Mouse (Mus musculus): ENCODE measurements around the gene Abi1. TPM values are rescaled to one million over a fixed set of nuclear protein-coding genes. Genes with fewer than 3 reads are reported as not detected.
A peak's percentile ranks its signal among the peaks of the same experiment; 100 is the strongest.

Gene Abi1
- total and polyA plus RNA-seq, 3 experiments, result 31.9 to 69.8 TPM; not detected in 1

- TF ChIP-seq TCF12 (IDR thresholded peaks at IDR 0.05; ENCODE audit: low read depth, low read length) (0 out of 2 replicates have a peak, but pooled peaks have one; percentile 42), SMC3 (IDR thresholded peaks at IDR 0.05; ENCODE audit: low read depth, low read length) (peak; percentile 3; the same call in 1 of the 2 replicates), USF1 (IDR thresholded peaks at IDR 0.05; ENCODE audit: low read depth, low read length) (peak; percentile 15; the same call in 1 of the 2 replicates), GATA1 (IDR thresholded peaks at IDR 0.05; ENCODE audit: low read depth, low read length) (no peak; the same call in 1 of the 2 replicates), TBP (IDR thresholded peaks at IDR 0.05; ENCODE audit: low read depth, low read length) (peak; percentile 96)
Measured at GRCm38 (mm10) chr2:22895282-22896273, 144.5 kb downstream of the Abi1 start, which contains the start of gene Pdss1 (continued).

GRCm38 (mm10) chr2:22894932-22895281 lies 145.1 kb downstream of the Abi1 start:
- TF ChIP-seq TCF12 (IDR thresholded peaks at IDR 0.05; ENCODE audit: low read depth, low read length) (no peak), KAT2A (conservative IDR thresholded peaks at IDR 0.05; ENCODE audit: low read depth, low read length) (no peak), ETS1 (IDR thresholded peaks at IDR 0.05; ENCODE audit: low read depth, low read length) (no peak), EP300 (IDR thresholded peaks at IDR 0.05; ENCODE audit: low read depth in 1 of 2, low read length in 2 of 2) (peak in 1 of 2 experiments; percentile 51; a peak in 2 of 4 replicates), RCOR1 (IDR thresholded peaks at IDR 0.05; ENCODE audit: low read depth, low read length) (peak; percentile 85), MEF2A (IDR thresholded peaks at IDR 0.05; ENCODE audit: extremely low read depth, insufficient replicate concordance, low read depth, low read length, poor library complexity, severe bottlenecking) (no peak), HCFC1 (IDR thresholded peaks at IDR 0.05; ENCODE audit: low read depth, low read length) (no peak), CHD1 (IDR thresholded peaks at IDR 0.05; ENCODE audit: low read depth, low read length) (no peak), NRF1 (IDR thresholded peaks at IDR 0.05; ENCODE audit: insufficient read depth, low read depth, low read length, poor library complexity, severe bottlenecking) (no peak), GATA1 (IDR thresholded peaks at IDR 0.05; ENCODE audit: low read depth, low read length) (peak; percentile 85), ZMIZ1 (IDR thresholded peaks at IDR 0.05; ENCODE audit: low read depth, low read length) (no peak)
- Histone ChIP-seq H3K36me3 (ENCODE audit: control insufficient read depth in 1 of 2, insufficient read depth in 2 of 2, low read length in 2 of 2) (peaks cover 2 to 14% of the 10 kb centered on the region in 2 experiments; a peak in 3 of 4 replicates), H3K4me1 (ENCODE audit: control insufficient read depth in 1 of 2, insufficient read depth in 2 of 2, low read length in 2 of 2) (peaks cover 3 to 5% of the 10 kb centered on the region in 2 experiments; a peak in 3 of 4 replicates), H3K9me3 (replicated peaks; ENCODE audit: insufficient read depth, low read length) (no peaks in the 10 kb centered on the region), H3K27ac (ENCODE audit: control insufficient read depth, low read depth, low read length) (peak overlapping the region; percentile 85), H3K27me3 (ENCODE audit: control insufficient read depth in 1 of 2, insufficient read depth in 2 of 2, low read length in 2 of 2) (no peaks in the 10 kb centered on the region), H3K79me2 (ENCODE audit: control insufficient read depth, insufficient read depth, low read length, poor library complexity) (peaks cover 17% of the 10 kb centered on the region), H3K9ac (ENCODE audit: control insufficient read depth, low read depth, low read length, poor library complexity, severe bottlenecking) (peak overlapping the region; percentile 95), H3K4me3 (ENCODE audit: control insufficient read depth in 1 of 2, insufficient read depth in 1 of 2, low read depth in 2 of 2, low read length in 2 of 2) (peak overlapping the region; percentile 78 to 99)
- DNase-seq (ENCODE audit: low read depth, low spot score), result no peak

Other genes with a start within 250 kb of the Abi1 start
- gene Pdss1, start 144.7 kb downstream of the Abi1 start, total RNA-seq (2012; rRNA removed), result 32.4 and 42.1 TPM in 2 replicates
- 10 to 100 TPM in 1 of 2 experiments, not detected in 1; 35.1 TPM for gene Pdss1, start 144.7 kb downstream of the Abi1 start, polyA plus RNA-seq (2012; ENCODE audit: insufficient read depth in 1 of 2, insufficient read length in 2 of 2, low read depth in 1 of 2, low replicate concordance in 2 of 2, missing spikeins in 1 of 2)
- 6.0 and 6.3 TPM in 2 replicates for gene Acbd5, start 27.9 kb upstream of the Abi1 start, total RNA-seq (2012; rRNA removed)
- gene Acbd5, start 27.9 kb upstream of the Abi1 start, polyA plus RNA-seq (2012; ENCODE audit: insufficient read depth in 1 of 2, insufficient read length in 2 of 2, low read depth in 1 of 2, low replicate concordance in 2 of 2, missing spikeins in 1 of 2), result 1 to 10 TPM in 1 of 2 experiments, not detected in 1; 6.5 TPM
- 8.2 and 9.5 TPM in 2 replicates for gene Mastl, start 115.8 kb upstream of the Abi1 start, total RNA-seq (2012; rRNA removed)
- gene Mastl, start 115.8 kb upstream of the Abi1 start, polyA plus RNA-seq (2012; ENCODE audit: insufficient read depth in 1 of 2, insufficient read length in 2 of 2, low read depth in 1 of 2, low replicate concordance in 2 of 2, missing spikeins in 1 of 2), result 1 to 10 TPM in 1 of 2 experiments, not detected in 1; 8.0 TPM
- 68.2 and 70.6 TPM in 2 replicates for gene Yme1l1, start 116.1 kb upstream of the Abi1 start, total RNA-seq (2012; rRNA removed)
- gene Yme1l1, start 116.1 kb upstream of the Abi1 start, polyA plus RNA-seq (2012; ENCODE audit: insufficient read depth in 1 of 2, insufficient read length in 2 of 2, low read depth in 1 of 2, low replicate concordance in 2 of 2, missing spikeins in 1 of 2), result 100 to 1,000 TPM in 1 of 2 experiments, 10 to 100 TPM in 1; 72.9 to 103 TPM
- gene 4931423N10Rik, start 167.2 kb upstream of the Abi1 start, total RNA-seq (2012; rRNA removed), result not detected in 2 replicates
- not detected for gene 4931423N10Rik, start 167.2 kb upstream of the Abi1 start, polyA plus RNA-seq (2012; ENCODE audit: insufficient read depth in 1 of 2, insufficient read length in 2 of 2, low read depth in 1 of 2, low replicate concordance in 2 of 2, missing spikeins in 1 of 2)